In the genomic region with DNA sequence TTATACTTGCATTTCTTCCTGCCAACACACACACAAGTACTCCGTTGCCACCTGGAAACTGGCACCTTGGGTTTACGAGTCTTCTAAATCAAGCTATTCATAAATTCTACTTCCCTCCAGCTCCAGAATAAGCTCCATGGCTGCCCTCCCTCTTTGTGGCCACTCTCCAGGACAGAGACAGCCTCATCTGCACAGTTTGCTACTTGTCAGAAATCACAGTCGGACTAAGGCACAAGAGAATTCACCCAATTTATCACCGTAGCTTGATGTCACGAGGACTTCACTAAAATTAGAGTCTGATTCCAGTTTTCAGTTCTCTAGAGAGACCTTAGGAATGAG, we compare ENCODE assay signal across 21 mouse cellular contexts. TPM values are rescaled to one million over a fixed set of nuclear protein-coding genes. Genes with fewer than 3 reads are reported as not detected.
DNase-seq lines count a peak whose midpoint lies in the region; ATAC-seq and TF ChIP-seq lines count a peak whose summit lies in the region.
"Had no signal": no experiment of that assay in that cellular context is flagged by ENCODE, and none has a peak within 500 bp of the region (broad histone marks: within the 10 kb centered on the region; RNA-seq: fewer than 3 reads in every experiment).

No protein-coding gene starts in this region.

- ATAC-seq in forebrain, embryonic 13.5 days, result no peak
- ATAC-seq in forebrain, postnatal 0 days, result no peak
- no peak for ATAC-seq in kidney, postnatal 0 days (replicated peaks; ENCODE audit: low FRiP score, low read depth)
- ATAC-seq in midbrain, embryonic 15.5 days (replicated peaks), result no peak
- ATAC-seq in midbrain, postnatal 0 days (ENCODE audit: low FRiP score), result no peak
- ATAC-seq in kidney, embryonic 16.5 days (ENCODE audit: low FRiP score, low TSS enrichment), result no peak
- ATAC-seq: CD4-positive, CD25-positive, alpha-beta regulatory T cell, adult 4 months; inflammation-experienced regulatory T-cells, adult 6 months; liver, embryonic 12.5 days; Patski had no signal

- H3K4me1 ChIP-seq in forebrain, embryonic 13.5 days, result peaks cover 7% of the 10 kb centered on the region; the same call in 1 of the 2 replicates
- no peaks in the 10 kb centered on the region for H3K4me1 ChIP-seq in forebrain, postnatal 0 days (ENCODE audit: insufficient read depth)
- peaks cover 12% of the 10 kb centered on the region for H3K4me1 ChIP-seq in kidney, postnatal 0 days (replicated peaks; ENCODE audit: insufficient read depth, low read length)
- H3K4me1 ChIP-seq in midbrain, embryonic 15.5 days, result peaks cover 4% of the 10 kb centered on the region; the same call in 1 of the 2 replicates
- peaks cover under 1% of the 10 kb centered on the region; the same call in 1 of the 2 replicates for H3K4me1 ChIP-seq in midbrain, postnatal 0 days (ENCODE audit: insufficient read depth, low read length)
- H3K4me1 ChIP-seq in olfactory bulb, adult 2 months (ENCODE audit: control insufficient read depth, insufficient read depth, low read length), result peaks cover 6% of the 10 kb centered on the region; the same call in 1 of the 2 replicates
- H3K4me1 ChIP-seq in kidney, embryonic 16.5 days (ENCODE audit: insufficient read depth, low read length), result peaks cover 16% of the 10 kb centered on the region
- H3K4me1 ChIP-seq: forebrain, embryonic 12.5 days; liver, embryonic 12.5 days had no signal

- H3K4me2 ChIP-seq in forebrain, embryonic 13.5 days, result no peak overlapping the region
- no peak overlapping the region for H3K4me2 ChIP-seq in forebrain, postnatal 0 days (ENCODE audit: low read depth)
- H3K4me2 ChIP-seq in kidney, postnatal 0 days (ENCODE audit: low read length), result no peak overlapping the region
- H3K4me2 ChIP-seq in midbrain, embryonic 15.5 days, result no peak overlapping the region
- H3K4me2 ChIP-seq in midbrain, postnatal 0 days (ENCODE audit: low read depth, low read length, poor library complexity, severe bottlenecking), result no peak overlapping the region
- no peak overlapping the region for H3K4me2 ChIP-seq in kidney, embryonic 16.5 days (replicated peaks; ENCODE audit: low read depth, low read length)
- H3K4me2 ChIP-seq: forebrain, embryonic 12.5 days; heart, embryonic 13.5 days; liver, embryonic 12.5 days; lung, embryonic 15.5 days had no signal

- WGBS in forebrain, embryonic 13.5 days, result 84% methylated on average over 5 of the region's 5 CpGs
- WGBS in forebrain, postnatal 0 days, result 47% methylated on average over 5 of the region's 5 CpGs
- WGBS in kidney, postnatal 0 days, result 56% methylated on average over 5 of the region's 5 CpGs
- 72% methylated on average over 5 of the region's 5 CpGs for WGBS in midbrain, embryonic 15.5 days
- 66% methylated on average over 5 of the region's 5 CpGs for WGBS in midbrain, postnatal 0 days
- WGBS in olfactory bulb, adult 2 months, result 65% methylated on average over 5 of the region's 5 CpGs
- WGBS in kidney, embryonic 16.5 days, result 59% methylated on average over 5 of the region's 5 CpGs

- peaks cover 7% of the 10 kb centered on the region; the same call in 1 of the 2 replicates for H3K36me3 ChIP-seq in forebrain, embryonic 13.5 days (ENCODE audit: poor library complexity, severe bottlenecking)
- no peaks in the 10 kb centered on the region for H3K36me3 ChIP-seq in forebrain, postnatal 0 days (ENCODE audit: insufficient read depth)
- no peaks in the 10 kb centered on the region for H3K36me3 ChIP-seq in kidney, postnatal 0 days (ENCODE audit: insufficient read depth, low read length)
- H3K36me3 ChIP-seq in midbrain, embryonic 15.5 days (replicated peaks), result no peaks in the 10 kb centered on the region
- H3K36me3 ChIP-seq in midbrain, postnatal 0 days (ENCODE audit: insufficient read depth, low read length), result no peaks in the 10 kb centered on the region
- H3K36me3 ChIP-seq in kidney, embryonic 16.5 days (ENCODE audit: insufficient read depth, low read length), result no peaks in the 10 kb centered on the region
- H3K36me3 ChIP-seq: heart, embryonic 13.5 days; liver, embryonic 12.5 days; lung, embryonic 15.5 days had no signal

- no peak overlapping the region for H3K9ac ChIP-seq in forebrain, embryonic 13.5 days
- no peak overlapping the region for H3K9ac ChIP-seq in forebrain, postnatal 0 days
- no peak overlapping the region for H3K9ac ChIP-seq in kidney, postnatal 0 days (ENCODE audit: low read depth, low read length)
- H3K9ac ChIP-seq in midbrain, embryonic 15.5 days, result no peak overlapping the region
- H3K9ac ChIP-seq in midbrain, postnatal 0 days (replicated peaks; ENCODE audit: low read length, poor library complexity, severe bottlenecking), result no peak overlapping the region
- H3K9ac ChIP-seq in kidney, embryonic 16.5 days (replicated peaks; ENCODE audit: low read length), result no peak overlapping the region; the same call in 1 of the 2 replicates
- H3K9ac ChIP-seq: forebrain, embryonic 12.5 days; heart, embryonic 13.5 days; liver, embryonic 12.5 days; lung, embryonic 15.5 days had no signal

- 0 out of 2 replicates have a peak overlapping the region, but pooled peaks have one; percentile 11 for H3K27ac ChIP-seq in forebrain, embryonic 13.5 days
- no peak overlapping the region for H3K27ac ChIP-seq in forebrain, postnatal 0 days (ENCODE audit: low read depth, low read length)
- peak overlapping the region; percentile 34 for H3K27ac ChIP-seq in kidney, postnatal 0 days
- H3K27ac ChIP-seq in midbrain, embryonic 15.5 days, result 0 out of 2 replicates have a peak overlapping the region, but pooled peaks have one; percentile 17
- H3K27ac ChIP-seq in midbrain, postnatal 0 days (ENCODE audit: low read depth, low read length), result no peak overlapping the region
- peak overlapping the region; percentile 40; the same call in 1 of the 2 replicates for H3K27ac ChIP-seq in olfactory bulb, adult 2 months (ENCODE audit: insufficient read depth, low read depth, low read length)
- no peak overlapping the region for H3K27ac ChIP-seq in kidney, embryonic 16.5 days (ENCODE audit: low read length)
- H3K27ac ChIP-seq: forebrain, embryonic 12.5 days; heart, embryonic 13.5 days; liver, embryonic 12.5 days; lung, embryonic 15.5 days; stomach, postnatal 0 days had no signal

- no peak overlapping the region for H3K4me3 ChIP-seq in forebrain, embryonic 13.5 days
- H3K4me3 ChIP-seq in forebrain, postnatal 0 days (ENCODE audit: low read depth, low read length), result no peak overlapping the region
- H3K4me3 ChIP-seq in kidney, postnatal 0 days (replicated peaks; ENCODE audit: low read depth, low read length), result no peak overlapping the region
- H3K4me3 ChIP-seq in midbrain, embryonic 15.5 days, result no peak overlapping the region
- H3K4me3 ChIP-seq in midbrain, postnatal 0 days (ENCODE audit: low read depth, low read length), result no peak overlapping the region
- no peak overlapping the region for H3K4me3 ChIP-seq in olfactory bulb, adult 2 months (ENCODE audit: insufficient read depth, low read depth, low read length)
- H3K4me3 ChIP-seq in kidney, embryonic 16.5 days (ENCODE audit: low read length), result no peak overlapping the region
- H3K4me3 ChIP-seq: forebrain, embryonic 12.5 days; heart, embryonic 13.5 days; liver, embryonic 12.5 days; lung, embryonic 15.5 days; megakaryocyte, embryonic 14.5 days had no signal

- no peaks in the 10 kb centered on the region for H3K27me3 ChIP-seq in forebrain, embryonic 13.5 days
- no peaks in the 10 kb centered on the region for H3K27me3 ChIP-seq in forebrain, postnatal 0 days (ENCODE audit: insufficient read depth, low read length)
- H3K27me3 ChIP-seq in kidney, postnatal 0 days (ENCODE audit: insufficient read depth, low read length), result no peaks in the 10 kb centered on the region
- H3K27me3 ChIP-seq in midbrain, embryonic 15.5 days (replicated peaks), result no peaks in the 10 kb centered on the region
- no peaks in the 10 kb centered on the region for H3K27me3 ChIP-seq in midbrain, postnatal 0 days (ENCODE audit: insufficient read depth, low read length)
- H3K27me3 ChIP-seq in kidney, embryonic 16.5 days (ENCODE audit: insufficient read depth, low read length), result no peaks in the 10 kb centered on the region
- H3K27me3 ChIP-seq: forebrain, embryonic 12.5 days; heart, embryonic 13.5 days; liver, embryonic 12.5 days; lung, embryonic 15.5 days; Patski had no signal

- no peak for TF ChIP-seq POLR2A in olfactory bulb, adult 2 months (IDR thresholded peaks at IDR 0.05; ENCODE audit: insufficient read depth, low read depth, low read length)

- no peak for TF ChIP-seq CTCF in forebrain, postnatal 0 days (IDR thresholded peaks at IDR 0.05; ENCODE audit: low read depth)
- no peak for TF ChIP-seq CTCF in kidney, postnatal 0 days (IDR thresholded peaks at IDR 0.05; ENCODE audit: low read depth)
- TF ChIP-seq CTCF in midbrain, postnatal 0 days (IDR thresholded peaks at IDR 0.05), result no peak
- TF ChIP-seq CTCF in olfactory bulb, adult 2 months (IDR thresholded peaks at IDR 0.05; ENCODE audit: insufficient read depth, low read depth, low read length), result no peak

- H3K9me3 ChIP-seq in forebrain, embryonic 13.5 days (replicated peaks), result no peaks in the 10 kb centered on the region
- H3K9me3 ChIP-seq in forebrain, postnatal 0 days (ENCODE audit: low read length), result no peaks in the 10 kb centered on the region
- H3K9me3 ChIP-seq in kidney, postnatal 0 days (replicated peaks; ENCODE audit: low read length), result no peaks in the 10 kb centered on the region
- no peaks in the 10 kb centered on the region for H3K9me3 ChIP-seq in midbrain, embryonic 15.5 days
- no peaks in the 10 kb centered on the region for H3K9me3 ChIP-seq in midbrain, postnatal 0 days (ENCODE audit: low read length)
- H3K9me3 ChIP-seq in kidney, embryonic 16.5 days (ENCODE audit: low read length), result no peaks in the 10 kb centered on the region
- H3K9me3 ChIP-seq: forebrain, embryonic 12.5 days; heart, embryonic 13.5 days; liver, embryonic 12.5 days; lung, embryonic 15.5 days; megakaryocyte, embryonic 14.5 days had no signal

- DNase-seq in forebrain, postnatal 0 days, result no peak
- no peak for DNase-seq in kidney, postnatal 0 days (ENCODE audit: low spot score)
- no peak for DNase-seq in kidney, adult 8-10 months
- DNase-seq in midbrain, postnatal 0 days (ENCODE audit: low spot score), result no peak
- DNase-seq: adrenal gland, adult 8-10 months; cerebellum, adult 9-11 months; kidney, adult 2 months; midbrain, embryonic 14.5 days had no signal

RNA-seq across cellular contexts. Expression of a gene that starts 9.8 kb away (rescaled TPM):
- polyA plus RNA-seq in forebrain, embryonic 13.5 days (2015; fragmentation: Nextera tagmentation; extraction: Ambion mirVana), result 35.9 and 39.6 TPM in 2 replicates
- total RNA-seq in forebrain, postnatal 0 days (2014; rRNA removed), result 20.9 and 23.4 TPM in 2 replicates
- 14.5 and 20.9 TPM in 2 replicates for polyA plus RNA-seq in forebrain, postnatal 0 days (2015; fragmentation: Nextera tagmentation; extraction: Ambion mirVana)
- 20.4 and 23.3 TPM in 2 replicates for polyA plus RNA-seq in kidney, postnatal 0 days (2015; fragmentation: Nextera tagmentation; extraction: Ambion mirVana)
- polyA plus RNA-seq in midbrain, embryonic 15.5 days (2015; fragmentation: Nextera tagmentation; extraction: Ambion mirVana), result 29.6 and 31.2 TPM in 2 replicates
- 25.0 and 26.6 TPM in 2 replicates for total RNA-seq in midbrain, postnatal 0 days (2014; rRNA removed)
- 17.6 and 18.4 TPM in 2 replicates for polyA plus RNA-seq in midbrain, postnatal 0 days (2015; fragmentation: Nextera tagmentation; extraction: Ambion mirVana)
- not detected in 2 replicates for polyA plus RNA-seq in olfactory bulb, adult 2 months (2012; ENCODE audit: insufficient read depth, insufficient read length, low replicate concordance, missing spikeins)
- 38.3 and 42.5 TPM in 2 replicates for polyA plus RNA-seq in kidney, embryonic 16.5 days (2015; fragmentation: Nextera tagmentation; extraction: Ambion mirVana)

Comparison
In these comparisons a context has a peak if more than half of its experiments do, and no peak if none do; other contexts are left out.
1. H3K27ac ChIP-seq: peak in forebrain, embryonic 13.5 days (single experiment), kidney, postnatal 0 days (single experiment), midbrain, embryonic 15.5 days (single experiment) and olfactory bulb, adult 2 months (single experiment); none in forebrain, postnatal 0 days (single experiment), midbrain, postnatal 0 days (single experiment) and kidney, embryonic 16.5 days (single experiment).